Mouse (Mus musculus): ENCODE results near the gene Cep295.

GRCm38 (mm10) chr9:15349925-15350324 is 7.7 kb downstream of the Cep295 start:
- TF ChIP-seq CTCF (IDR thresholded peaks at IDR 0.05; ENCODE audit: insufficient read depth, low read length) (no peak), POLR2A (IDR thresholded peaks at IDR 0.05; ENCODE audit: borderline replicate concordance, extremely low read depth, low read depth, low read length) (no peak)
